Mouse (Mus musculus) mouse embryonic stem cell (cell line): ENCODE measurements around the gene Gabra6.

Experiments used
- in situ Hi-C, 2 experiments: fragments of 300-500 bp; cut with MboI; formaldehyde crosslinking; loops; 1 replicate in 1 of 2; 3 replicates in 1 of 2; pipeline ENCODE4 v1.14.3; 2019 to 2020; ENCODE audit warnings: low sequenced_read_pairs in 2 of 2, low pct_unique_long_range_greater_than_20kb in 1 of 2, mixed read lengths in 1 of 2; ENCODE audit not compliant: unreplicated experiment in 1 of 2

Gene Gabra6

DNA sequence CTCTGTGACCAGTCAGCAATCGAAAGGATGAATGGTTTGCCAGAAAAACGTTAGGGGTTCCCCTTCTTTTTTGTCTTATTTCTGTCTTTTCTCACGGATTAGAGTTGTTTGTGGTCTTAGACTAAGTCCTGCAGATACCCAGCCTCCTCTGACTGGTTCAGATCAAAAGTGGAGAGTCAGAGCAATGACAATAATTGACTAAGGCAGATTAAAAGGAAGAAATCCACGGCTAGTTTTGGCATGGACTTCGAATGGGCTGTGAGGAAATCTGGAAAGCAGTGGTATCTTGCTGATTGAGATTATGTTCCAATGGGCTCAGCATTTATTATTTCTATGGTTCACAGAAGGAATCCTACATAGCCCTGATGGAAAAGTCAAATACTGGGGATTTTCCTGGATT, at the start of gene Gabra6:
Gene Gabra6 (minus strand): TSS at position 191 of the 400 bp plus-strand sequence.
- in situ Hi-C loops: no loop called here

DNA sequence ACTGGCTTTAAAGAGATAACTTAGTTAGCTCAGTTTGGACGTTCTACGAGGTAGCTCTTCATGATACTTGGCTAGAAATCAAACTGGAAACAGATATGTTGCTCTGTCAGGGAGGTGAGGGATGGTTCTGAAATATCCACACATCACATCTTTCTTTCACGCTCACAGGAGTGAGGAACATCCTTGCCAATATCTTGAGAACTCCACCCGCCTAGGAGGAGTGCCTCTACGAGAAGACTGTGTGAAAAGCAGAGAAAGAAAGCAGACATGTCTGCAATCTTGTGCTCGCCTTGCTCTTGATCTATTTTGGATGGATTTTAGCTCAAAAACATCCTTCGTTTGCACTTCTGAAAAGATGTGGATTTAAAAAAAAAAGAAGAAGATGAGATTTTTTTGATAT, 44.7 kb upstream of the Gabra6 start:
- in situ Hi-C loops: no loop called here

DNA sequence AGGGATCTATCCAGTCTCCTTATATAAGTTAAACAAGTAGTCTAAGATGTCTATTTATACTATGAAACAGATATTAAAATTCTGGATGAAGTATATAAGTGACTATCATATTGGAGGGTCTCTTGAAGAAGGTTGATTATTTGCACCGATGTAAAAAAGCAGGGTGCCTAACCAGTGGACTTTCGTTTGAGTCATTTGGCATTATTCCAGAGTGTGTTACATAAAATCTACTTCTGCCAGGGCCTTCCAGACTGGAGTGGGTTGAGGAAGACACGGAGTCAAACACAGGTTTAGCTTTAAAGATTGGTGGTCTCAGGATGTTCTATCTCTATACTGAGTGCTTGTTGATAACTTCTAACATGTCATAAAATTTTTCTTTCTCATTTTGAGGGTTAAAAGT, 11.2 kb upstream of the Gabra6 start:
- in situ Hi-C loops: no loop called here

DNA sequence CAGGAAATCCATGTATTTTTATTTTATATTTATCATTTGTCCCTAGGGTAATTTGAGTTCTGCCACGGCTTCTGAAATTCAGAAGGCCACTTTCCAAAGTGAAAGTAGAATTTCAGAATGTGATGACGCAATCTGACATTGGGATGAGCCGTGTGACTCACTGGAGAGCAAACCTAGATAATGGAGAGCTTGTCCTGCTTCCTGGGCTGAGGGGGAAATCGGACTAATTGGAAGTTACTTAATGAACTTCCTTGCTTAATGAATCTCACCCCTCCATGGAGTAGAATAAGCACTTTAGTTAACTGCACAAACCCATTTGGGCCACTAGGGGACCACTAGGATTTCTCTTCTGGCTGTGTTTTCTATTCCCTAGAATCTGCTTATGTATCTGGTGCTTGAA, 5.4 kb upstream of the Gabra6 start:
- in situ Hi-C loops: no loop called here

DNA sequence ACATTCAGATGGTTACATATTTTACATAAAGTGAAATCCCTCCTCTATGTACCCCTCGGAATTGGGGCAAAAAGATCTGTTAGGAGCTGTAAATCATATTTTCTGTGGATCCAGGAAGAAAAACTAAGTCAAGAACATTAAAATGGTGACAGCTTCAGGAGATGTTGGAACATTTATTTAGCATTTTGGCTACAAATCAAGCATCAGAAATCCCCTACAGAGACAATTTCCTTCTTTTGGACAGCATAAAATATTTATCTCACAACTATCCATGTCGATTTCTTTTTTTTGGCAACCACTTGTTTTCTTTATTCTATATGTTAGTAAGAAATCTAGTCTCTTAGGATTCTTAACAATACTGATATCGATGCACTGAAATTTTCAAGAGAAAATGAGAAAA, 688 bp upstream of the Gabra6 start:
- in situ Hi-C loops: no loop called here

DNA sequence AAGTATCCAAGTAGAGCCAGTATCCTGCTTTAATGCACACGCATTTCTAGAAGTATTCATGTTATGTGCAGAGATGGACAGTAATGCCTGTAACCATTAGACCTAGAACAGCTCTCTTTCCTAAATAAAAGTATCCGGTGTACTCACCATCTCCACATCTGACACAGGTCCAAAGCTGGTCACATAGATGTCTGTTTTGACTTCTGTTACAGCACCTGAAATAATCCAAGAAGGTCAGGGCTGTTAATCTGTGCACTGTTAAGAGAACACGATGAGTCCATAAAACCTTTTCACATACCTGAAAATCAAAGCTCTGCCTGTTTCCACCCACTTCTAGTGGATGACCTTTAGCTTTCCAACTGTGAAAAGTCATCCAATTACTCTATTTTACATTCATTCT, 1.4 kb downstream of the Gabra6 start:
- in situ Hi-C loops: no loop called here

DNA sequence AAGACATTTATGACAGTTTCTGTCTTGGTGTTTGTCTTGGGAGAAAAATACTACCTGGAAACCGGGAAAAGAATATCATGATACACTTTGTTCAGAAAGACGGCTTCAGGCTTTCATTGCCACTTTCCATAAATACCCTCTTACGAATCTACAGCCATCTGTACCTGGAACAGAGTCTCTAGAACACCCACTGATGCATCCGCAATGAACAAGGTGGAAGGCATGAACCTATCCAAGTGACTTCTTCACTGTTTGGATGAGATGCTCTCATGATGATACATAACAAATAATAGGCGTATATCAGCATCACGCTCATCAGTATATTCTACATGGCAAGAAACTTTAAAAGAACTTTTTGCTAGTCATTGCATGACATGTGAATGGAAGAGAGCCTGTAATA, 1.8 kb downstream of the Gabra6 start:
- in situ Hi-C loops: no loop called here

DNA sequence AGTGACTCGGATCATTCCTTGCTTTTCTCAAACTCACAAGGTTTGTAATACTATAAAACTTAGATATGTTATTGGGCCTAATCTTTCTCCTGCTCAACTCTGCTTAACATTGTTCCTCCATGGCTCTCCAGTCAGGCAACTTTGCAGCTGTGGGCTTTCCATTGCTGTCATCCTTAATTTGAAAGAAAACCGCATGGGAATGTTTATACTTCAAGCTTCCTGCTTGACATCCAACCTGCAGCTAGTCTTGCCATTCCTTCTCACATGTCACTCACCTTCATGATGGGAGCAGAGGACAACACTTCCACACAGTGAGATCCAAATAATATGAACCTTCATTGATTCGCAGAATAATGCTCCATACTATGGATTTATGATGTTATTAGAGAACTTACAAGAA, 2.9 kb downstream of the Gabra6 start:
- in situ Hi-C loops: no loop called here

DNA sequence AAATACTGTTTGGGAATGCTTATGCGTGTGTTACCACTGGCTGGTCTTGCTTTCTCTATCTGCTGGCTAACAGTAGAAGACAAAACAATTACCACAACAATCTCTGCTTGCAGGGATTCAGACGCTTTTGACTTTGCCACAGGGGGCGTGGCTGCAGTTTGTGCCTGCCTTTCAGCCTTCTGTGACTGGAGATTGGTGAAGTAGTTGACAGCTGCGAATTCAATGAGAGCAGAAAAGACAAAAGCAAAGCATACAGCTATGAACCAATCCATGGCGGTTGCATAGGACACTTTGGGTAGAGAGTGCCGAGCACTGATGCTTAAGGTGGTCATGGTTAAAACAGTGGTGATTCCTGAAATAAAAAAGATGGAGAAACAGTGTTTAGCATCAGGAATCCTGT, 6.0 kb downstream of the Gabra6 start:
- in situ Hi-C loops: no loop called here

DNA sequence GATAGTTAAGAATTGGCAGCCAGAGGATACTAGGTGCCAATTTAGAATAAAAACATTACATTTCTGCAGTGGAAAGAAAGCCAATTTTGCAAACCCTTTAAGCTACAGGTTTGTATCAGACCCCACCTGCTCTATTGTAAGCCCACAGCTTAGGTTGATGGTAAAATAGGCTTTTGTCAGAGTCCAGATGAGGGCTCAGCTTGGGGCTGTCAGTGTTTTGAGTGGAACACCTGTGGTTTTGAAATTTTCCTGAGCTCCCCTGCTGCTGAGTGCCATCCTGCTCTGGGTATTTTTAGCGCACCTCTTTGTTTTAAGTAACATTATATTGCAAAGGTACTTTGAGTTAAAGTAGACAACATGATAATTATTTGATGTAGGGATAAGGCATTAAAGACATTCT, 10.0 kb downstream of the Gabra6 start:
- in situ Hi-C loops: no loop called here

DNA sequence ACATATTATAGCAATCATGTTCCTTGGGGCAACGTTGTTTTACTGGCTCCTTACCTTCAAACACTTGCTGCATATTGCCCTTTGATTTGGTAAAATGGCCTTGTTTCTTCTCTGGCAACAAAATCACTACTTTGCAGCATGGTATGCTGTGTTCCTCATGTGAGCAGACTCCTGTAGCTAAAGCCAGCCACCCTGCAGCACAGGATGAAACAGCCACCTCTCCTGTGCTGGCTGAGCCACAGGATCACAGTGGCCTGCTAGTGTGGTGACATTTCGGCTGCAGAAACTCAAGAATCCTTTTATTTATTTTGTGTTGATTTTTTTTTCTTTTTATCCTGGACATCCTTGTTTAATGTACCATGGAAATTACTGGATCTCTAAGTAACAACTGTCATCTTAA, 11.8 kb downstream of the Gabra6 start:
- in situ Hi-C loops: no loop called here

DNA sequence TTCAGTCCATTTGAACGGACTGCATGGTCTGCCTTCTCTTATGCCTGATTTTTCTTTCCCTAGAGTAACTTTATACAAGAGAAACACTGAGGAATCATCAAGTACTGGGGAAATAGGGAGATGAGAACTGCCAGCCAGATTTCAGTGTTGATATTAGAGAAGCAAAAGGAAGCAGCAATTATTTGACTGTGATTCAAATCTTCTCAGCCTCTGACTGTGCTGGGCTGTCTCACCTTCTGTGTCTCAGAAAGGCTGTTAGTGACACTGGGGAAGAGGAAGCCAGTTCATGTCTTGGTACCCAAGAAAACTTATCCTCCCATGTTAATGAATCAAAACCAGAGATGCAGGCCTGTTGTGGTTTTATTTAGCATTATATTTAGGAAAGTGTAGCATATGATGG, 14.8 kb downstream of the Gabra6 start:
- in situ Hi-C loops: no loop called here

DNA sequence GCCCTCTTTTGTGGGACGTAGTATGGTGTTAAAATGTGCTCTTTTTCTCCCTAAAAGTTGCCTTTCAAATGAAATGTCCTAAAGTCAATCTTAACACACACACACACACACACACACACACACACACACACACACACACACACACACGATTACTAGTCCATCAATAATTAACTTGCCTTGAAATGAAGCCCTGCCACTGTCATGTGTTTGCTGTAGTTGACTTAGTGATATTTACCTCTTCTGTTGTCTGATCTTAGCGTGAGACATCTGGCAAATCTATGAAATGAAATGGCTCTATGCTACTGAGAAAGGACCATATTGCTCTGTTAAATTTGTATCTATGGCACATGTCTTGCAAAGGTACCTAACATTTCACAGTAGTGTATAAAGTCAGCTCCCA, 61.9 kb downstream of the Gabra6 start:
- in situ Hi-C loops: no loop called here
